Mouse (Mus musculus): ENCODE measurements around the gene Cib4.

- TF ChIP-seq CTCF (IDR thresholded peaks at IDR 0.05; ENCODE audit: low read depth) = no peak
- TF ChIP-seq EP300 (IDR thresholded peaks at IDR 0.05; ENCODE audit: low read depth) = no peak
Observed at GRCm38 (mm10) chr5:30440308-30440906, 105.2 kb downstream of the Cib4 start.
